Mouse (Mus musculus): ENCODE measurements at regions not wholly inside any gene's neighbourhood (a gene's known extent, or its start where the extent isn't known, plus 50 kb on each side); places are given as distances from the start of the nearest gene placed in this dataset.

- DNase-seq: no peak
These were observed 109.2 kb upstream of the S1pr3 start for GRCm38 (mm10) chr13:51299047-51299760.

GRCm38 (mm10) chr13:51301476-51301875, 107.0 kb upstream of the S1pr3 start:
- DNase-seq: no peak

GRCm38 (mm10) chr13:51303112-51303511, 105.3 kb upstream of the S1pr3 start:
- no peak for DNase-seq

GRCm38 (mm10) chr13:51304631-51305030, 103.8 kb upstream of the S1pr3 start:
- DNase-seq: no peak

GRCm38 (mm10) chr13:51309446-51309845, 99.0 kb upstream of the S1pr3 start:
- DNase-seq: no peak

GRCm38 (mm10) chr13:51310041-51310440, 98.4 kb upstream of the S1pr3 start:
- DNase-seq: no peak

- DNase-seq: no peak
These were observed 96.7 kb upstream of the S1pr3 start for GRCm38 (mm10) chr13:51311679-51312255.

- DNase-seq: no peak
These were observed 95.1 kb upstream of the S1pr3 start for GRCm38 (mm10) chr13:51313129-51313850.

- no peak for DNase-seq
These were observed 93.9 kb upstream of the S1pr3 start for GRCm38 (mm10) chr13:51314541-51314977.

GRCm38 (mm10) chr13:51315008-51315778, 93.2 kb upstream of the S1pr3 start:
- no peak for DNase-seq

GRCm38 (mm10) chr13:51315779-51316041, 92.7 kb upstream of the S1pr3 start:
- no peak for DNase-seq

GRCm38 (mm10) chr13:51323058-51323715, 85.3 kb upstream of the S1pr3 start:
- DNase-seq: no peak

- no peak for DNase-seq
These were observed 83.7 kb upstream of the S1pr3 start for GRCm38 (mm10) chr13:51324714-51325113.

GRCm38 (mm10) chr13:51325298-51325697, 83.1 kb upstream of the S1pr3 start:
- DNase-seq: no peak

GRCm38 (mm10) chr13:51326128-51326527, 82.3 kb upstream of the S1pr3 start:
- no peak for DNase-seq

- peak; percentile 50 for DNase-seq
These were observed 80.1 kb upstream of the S1pr3 start for GRCm38 (mm10) chr13:51328131-51328970.

GRCm38 (mm10) chr13:51328971-51329346, 79.5 kb upstream of the S1pr3 start:
- DNase-seq: no peak

- DNase-seq: no peak
These were observed 78.7 kb upstream of the S1pr3 start for GRCm38 (mm10) chr13:51329717-51330116.

- no peak for DNase-seq
These were observed 76.2 kb upstream of the S1pr3 start for GRCm38 (mm10) chr13:51332271-51332670.

GRCm38 (mm10) chr13:51333481-51333880, 75.0 kb upstream of the S1pr3 start:
- no peak for DNase-seq

GRCm38 (mm10) chr13:51336726-51337125, 71.7 kb upstream of the S1pr3 start:
- DNase-seq: no peak

GRCm38 (mm10) chr13:51337931-51338330, 70.5 kb upstream of the S1pr3 start:
- no peak for DNase-seq
